Mouse (Mus musculus) cerebellum, adult 9-10 months (tissue): ENCODE data around the gene Plb1.

Source experiments
- DNase-seq: peaks from one replicate; pipeline ENCODE4 v3.0.0; 2022

Gene Plb1

DNA sequence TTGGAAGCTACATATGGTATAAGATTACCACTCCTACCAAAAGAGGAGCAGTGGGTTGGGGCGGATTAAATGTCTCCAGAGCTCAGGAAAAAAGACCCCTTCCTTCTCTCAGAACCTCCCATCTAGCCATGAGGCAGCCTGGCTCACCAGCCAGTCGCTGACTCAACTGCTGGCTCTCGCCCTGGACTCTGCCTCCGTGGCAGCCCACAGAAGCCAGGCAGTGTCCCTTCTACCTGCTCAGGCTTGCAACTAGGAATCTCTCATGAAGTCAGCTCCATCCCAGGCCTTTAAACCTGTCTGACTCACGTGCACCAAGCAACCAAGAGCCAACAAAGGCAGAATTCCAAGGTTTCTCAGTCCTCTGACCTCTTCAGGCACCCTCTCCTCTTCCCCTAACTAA is 103.6 kb downstream of the Plb1 start:
- peak; percentile 71 for DNase-seq

DNA sequence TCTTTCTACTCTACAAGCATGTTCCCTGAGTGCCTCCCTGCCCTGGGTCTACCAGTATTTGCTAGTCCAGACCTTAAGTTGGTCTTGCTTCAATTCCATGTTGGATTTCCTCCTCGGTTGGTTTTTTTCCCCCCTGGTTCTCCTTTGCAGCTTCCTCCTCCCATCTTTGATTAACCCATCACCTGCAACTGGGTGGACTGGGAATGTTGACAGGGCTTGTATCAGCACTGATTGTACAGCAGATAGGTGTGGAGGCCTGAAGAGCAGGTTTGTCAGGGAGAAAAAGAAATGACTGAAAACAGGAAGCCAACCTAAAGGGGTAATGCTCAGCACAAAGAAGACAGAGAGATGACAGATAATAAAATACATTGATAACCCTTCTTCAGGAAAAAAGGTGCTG is 104.8 kb downstream of the Plb1 start:
- no peak for DNase-seq

DNA sequence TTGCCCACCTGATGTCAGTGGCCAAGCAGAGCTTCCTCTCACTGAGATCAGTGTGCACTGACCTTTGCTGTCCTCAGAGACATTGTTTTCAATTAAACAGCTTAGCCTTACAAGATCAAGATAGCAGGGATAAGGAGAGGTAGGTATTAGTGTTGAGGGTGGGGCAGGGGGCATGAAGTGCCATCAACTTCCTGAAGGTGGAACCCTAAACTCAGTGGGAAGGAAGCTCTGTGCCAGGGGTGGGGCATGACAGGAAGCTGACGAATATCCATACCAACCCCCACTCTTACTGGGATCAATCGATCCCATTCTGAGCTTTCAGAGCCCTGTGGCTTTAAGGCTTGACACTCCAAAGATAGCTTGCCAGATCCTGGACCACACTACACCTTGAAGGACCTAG is 105.8 kb downstream of the Plb1 start:
- no peak for DNase-seq

- DNase-seq, result no peak
These were observed 106.3 kb downstream of the Plb1 start for GRCm38 (mm10) chr5:32338766-32339165.

DNA sequence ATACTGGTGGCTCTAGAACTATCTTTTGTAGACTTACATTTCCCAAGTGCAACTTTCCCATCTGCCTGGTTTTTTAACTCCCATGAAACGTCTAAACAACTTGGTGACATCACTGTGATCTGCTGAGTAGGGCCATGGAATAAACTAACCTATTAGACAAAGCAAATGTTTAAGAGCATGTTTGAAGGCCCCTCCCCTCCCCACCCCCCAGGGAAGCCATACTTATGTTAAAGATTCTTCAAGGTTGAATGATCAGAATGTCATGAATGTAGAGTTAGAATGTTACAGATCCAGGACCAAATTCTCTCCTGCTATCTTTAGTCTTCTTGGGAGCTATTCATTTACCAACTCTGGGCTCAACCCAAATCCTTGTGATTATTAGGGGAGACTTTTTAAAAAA is 107.7 kb downstream of the Plb1 start:
- DNase-seq, result no peak

DNA sequence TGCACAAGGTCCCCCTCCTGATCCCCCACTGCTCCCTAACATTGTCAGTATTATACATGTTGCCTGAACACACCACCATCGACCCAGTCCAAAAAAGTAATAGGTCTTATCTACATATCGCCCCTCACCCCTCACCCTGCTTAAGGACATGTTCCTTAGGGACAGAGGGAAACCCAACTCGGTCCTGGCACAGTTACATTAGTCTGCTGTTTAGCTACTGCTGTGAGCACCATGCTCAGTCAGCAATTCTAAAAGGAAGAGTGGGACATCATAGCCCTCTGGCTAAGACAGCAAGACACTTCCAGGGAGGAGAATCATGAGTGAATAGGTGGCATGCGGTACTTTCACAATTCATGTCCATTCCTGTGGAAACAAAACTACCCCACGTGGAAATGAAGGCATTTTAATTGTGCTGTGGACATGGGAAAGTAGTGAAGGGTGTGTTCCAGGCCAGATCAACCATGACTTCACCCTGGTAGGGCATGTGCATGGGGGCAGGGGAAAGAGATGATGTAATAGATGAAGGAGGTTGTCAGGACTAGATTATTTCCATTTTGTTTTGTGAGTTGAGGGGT is 110.3 kb downstream of the Plb1 start:
- no peak for DNase-seq

DNA sequence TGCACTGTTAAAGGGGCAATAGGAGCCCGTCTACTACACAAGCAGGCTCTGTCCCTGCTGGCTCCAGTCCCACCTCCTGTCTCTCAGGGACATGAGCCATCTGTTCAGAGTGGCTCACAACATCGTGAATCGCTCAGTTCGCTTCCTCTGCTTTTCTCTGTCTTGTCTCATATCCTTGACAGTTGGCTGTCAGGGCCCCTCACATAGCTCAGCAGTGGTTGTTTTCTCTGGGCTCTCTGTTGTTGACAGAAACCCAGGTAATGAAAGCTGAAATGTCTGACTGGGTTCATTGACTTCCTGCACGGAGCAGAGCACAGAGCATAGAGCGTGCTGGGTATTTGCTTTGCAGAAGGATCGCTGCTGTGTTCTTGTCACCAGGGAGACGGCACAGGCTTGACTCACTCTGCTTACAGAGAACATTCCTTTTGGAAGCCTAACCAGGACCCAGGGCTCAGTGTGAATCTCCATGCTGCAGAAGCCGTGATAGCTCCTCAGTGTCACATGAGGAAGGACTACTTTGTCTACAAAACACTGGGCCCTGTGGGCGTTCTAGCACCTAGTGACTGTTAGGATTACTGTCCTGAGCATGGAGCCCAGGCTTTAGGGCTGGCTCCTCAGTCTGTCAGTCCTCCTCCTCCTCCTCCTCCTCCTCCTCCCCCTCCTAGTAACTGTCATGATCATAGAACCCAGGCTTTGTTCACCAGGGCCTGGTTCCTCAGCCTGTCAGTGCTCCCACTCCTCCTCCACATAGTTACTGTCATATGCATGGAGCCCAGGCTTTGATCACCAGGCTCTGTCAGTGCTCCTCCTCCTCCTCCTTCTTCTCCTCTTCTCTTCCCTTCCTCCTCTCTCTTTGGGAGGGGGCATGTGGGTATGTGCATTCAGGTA is 113.8 kb downstream of the Plb1 start:
- DNase-seq, result peak; percentile 92

DNA sequence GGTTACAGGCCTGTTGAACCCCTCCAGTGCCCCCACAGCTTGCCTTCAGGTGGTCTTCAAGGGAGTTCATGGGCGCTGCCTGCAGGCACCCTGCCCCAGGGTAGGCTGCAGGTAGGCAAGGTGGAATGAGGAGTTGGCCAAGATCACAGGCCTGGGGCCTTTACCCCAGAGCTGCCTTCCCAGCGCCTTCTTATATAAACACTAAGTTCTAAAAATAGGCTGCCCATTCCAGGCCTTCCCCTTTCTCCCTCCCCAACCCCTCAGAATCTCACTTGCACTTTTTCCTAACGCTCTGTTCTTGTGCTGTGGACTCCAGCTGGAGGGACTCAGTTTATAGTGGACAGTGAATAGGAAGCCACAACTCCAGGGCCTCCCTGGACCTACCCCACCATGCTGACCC is 117.2 kb downstream of the Plb1 start:
- DNase-seq, result no peak

DNA sequence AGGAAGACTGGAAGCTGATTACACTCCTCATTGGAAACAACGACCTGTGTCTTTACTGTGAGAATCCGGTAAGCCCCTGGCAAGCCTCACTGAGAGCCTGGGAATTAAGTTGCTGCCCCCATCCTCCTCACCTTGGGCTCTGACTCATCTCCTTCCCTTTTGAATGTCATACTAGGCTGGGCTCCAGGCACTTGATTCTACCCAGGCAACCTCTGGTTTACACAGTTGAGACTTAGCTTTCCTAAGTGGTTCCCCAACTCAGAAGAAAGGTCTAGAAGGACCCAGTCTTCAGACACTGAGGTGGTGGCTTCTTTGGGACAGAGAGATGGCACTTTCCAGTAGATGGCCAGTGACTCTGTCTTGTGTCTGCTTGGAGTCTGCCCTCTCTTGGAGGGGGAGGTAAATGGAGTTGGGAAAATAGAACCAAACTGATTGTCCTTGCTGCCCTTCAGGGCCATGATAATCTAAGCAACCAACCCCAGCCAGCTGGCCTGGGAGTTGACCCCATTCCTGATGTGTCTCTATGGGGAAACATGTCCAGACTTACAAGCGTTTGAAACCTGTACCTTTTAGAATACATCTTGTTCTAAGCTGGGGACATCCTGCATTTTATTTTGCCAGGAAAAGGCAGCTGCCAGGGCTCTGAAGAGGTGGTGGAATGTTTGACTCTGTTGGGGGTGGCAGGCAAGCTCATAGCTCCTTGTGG is 118.2 kb downstream of the Plb1 start:
- no peak for DNase-seq

DNA sequence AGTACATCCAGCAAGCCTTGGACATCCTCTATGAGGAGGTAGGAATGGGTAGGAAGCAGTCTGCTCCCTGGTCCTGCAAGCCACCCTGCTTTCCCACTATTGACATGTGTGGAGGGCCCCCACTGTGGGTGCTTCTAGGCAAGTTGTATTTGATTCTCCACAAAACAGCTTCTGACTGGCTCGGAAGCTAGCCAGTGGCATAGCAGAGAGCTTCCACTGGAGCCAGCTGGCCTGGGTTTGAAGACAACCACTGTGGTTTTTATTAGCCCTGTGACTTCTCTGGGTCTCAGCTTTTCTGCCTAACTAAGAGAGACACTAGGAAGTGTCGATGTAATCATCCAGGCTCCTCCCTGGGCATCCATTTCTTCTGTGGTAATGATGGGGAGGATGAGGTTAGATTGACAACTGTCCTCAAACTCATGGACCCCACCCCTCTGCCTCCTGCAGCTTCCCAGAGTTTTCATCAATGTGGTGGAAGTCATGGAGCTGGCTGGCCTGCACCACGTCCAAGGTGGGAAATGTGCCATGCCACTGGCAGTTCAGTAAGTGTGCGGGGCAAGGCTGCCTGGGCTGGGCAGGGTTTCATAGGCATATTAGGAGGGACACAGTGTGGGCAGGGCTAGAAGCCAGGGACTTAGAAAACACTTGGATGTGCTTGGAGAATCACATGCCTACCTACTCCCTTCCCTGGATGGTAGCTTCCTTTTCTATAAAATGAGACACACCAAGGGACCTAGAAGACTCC is 119.4 kb downstream of the Plb1 start:
- DNase-seq, result no peak

DNA sequence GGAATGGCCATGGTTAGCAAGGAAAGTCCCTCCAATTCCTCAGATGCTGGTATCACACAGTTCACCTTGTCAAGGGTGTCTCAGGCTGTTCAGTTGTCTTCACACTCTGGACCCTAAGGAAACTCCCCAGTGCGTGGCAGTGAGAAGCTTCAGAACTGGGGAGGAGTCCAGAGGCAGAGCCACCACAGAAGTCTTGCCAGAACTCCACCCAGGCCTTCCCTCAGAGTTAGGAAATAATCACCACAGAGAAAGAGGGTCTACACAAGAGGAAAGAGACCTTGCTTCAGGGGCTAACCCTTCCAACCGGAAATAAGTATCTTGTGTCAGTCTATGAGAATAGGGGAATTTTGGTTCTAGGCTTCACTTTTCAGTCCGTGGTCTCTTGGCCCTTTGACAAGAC is 120.3 kb downstream of the Plb1 start:
- no peak for DNase-seq

GRCm38 (mm10) chr5:32353280-32353679 is 120.8 kb downstream of the Plb1 start:
- DNase-seq, result no peak

- peak; percentile 13 for DNase-seq
These were observed 128.0 kb downstream of the Plb1 start for GRCm38 (mm10) chr5:32360511-32360910.

DNA sequence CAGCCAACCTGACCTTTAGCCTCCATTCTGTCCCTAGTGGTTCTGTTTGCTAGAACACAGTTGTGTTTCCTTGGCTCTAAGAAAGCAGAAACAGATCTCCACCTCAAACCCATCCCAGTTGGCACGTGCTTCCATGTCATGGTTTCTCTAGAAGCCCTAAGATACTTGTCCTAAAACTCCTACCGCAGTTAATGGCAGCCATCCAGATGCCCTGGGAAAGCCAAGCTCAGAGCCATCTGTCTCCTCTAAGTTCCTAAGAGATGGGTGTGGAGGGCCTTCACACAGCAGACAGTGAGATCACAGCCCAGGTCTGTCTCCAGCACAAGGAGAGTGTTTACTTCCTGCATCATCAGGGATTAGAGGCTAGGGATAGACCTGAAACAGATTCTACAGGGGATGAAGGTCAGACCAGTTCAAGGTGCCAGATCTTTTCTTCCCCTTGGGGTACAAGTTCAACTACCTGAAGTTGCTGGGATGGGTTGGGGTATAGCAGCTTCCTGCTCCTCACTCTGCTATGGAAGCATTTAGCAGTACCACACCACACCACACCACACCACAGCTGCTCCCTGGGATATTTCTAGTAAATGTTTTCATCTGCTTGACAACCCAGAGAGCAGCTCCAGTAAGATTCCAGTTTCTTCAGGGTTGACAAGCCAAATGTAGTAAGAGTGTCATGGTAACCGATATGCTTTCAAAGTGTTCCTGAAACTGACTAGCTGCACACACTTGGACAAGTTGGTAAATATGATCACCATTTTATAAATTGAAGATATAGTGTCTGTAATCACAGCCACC is 129.1 kb downstream of the Plb1 start:
- peak; percentile 80 for DNase-seq

GRCm38 (mm10) chr5:32369391-32369790 is 136.9 kb downstream of the Plb1 start:
- no peak for DNase-seq

DNA sequence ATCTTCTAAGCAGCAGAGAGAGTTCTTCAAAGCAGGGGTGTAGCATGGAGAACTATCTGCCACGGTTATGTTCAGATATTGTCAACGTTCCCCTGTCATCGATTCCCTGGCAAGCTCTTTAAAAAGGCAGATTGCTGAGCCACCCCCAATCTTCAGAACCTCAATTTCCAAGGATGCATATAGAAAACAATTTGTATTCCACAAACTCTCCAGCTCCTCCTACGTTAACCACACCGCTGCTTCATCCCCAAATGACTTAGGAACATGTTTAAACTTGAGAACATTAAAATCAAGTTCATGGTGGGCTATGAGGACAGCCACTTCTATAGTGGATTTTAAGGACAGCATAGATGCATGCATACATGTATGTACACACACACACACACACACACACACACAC is 138.7 kb downstream of the Plb1 start:
- no peak for DNase-seq

- DNase-seq, result no peak
These were observed 146.0 kb downstream of the Plb1 start for GRCm38 (mm10) chr5:32378546-32378945.

DNA sequence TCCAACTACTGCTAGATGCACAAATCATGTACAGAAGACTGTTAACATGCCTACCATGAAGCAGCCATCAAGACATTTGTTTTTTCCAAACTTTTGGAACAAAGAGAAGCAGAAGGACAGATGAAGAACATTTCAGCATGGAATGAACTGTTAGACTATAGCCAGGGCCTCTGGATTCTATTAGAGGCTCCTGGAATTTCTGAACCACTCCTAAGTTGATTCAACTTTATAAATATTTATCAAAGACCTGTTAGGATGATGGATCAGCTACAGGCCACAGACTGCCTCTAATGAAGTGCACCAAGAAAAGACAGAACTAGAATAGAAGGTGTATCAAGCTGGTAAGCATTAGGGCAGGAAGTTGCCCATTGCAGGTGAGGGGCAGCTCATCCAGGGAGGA is 156.1 kb downstream of the Plb1 start:
- no peak for DNase-seq

GRCm38 (mm10) chr5:32390295-32390694 is 157.8 kb downstream of the Plb1 start:
- DNase-seq, result no peak

GRCm38 (mm10) chr5:32392281-32392680 is 159.8 kb downstream of the Plb1 start:
- DNase-seq, result no peak

GRCm38 (mm10) chr5:32394586-32394985 is 162.1 kb downstream of the Plb1 start:
- no peak for DNase-seq

- no peak for DNase-seq
These were observed 162.8 kb downstream of the Plb1 start for GRCm38 (mm10) chr5:32395101-32395892.
